22 mouse cellular contexts compared by ENCODE assay signal in the genomic region with DNA sequence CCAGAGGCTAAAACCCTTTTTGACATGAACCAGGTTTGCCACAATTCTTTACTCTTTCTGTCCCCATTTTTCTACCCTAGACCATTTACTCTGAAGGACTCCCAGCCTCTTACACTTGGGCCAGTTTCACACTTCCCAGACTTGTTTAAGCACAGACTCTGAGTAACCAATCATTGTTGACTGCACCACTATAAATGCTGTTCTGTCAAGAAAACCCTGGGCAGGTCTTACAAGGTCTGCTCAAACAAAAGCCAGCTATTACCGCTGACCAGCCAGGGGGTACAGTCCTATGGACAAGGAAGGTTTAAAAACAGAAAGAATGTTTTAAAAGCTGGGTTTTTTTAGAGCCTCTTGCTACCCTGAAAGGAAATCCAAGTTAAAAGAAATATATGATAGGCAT.
DNase-seq lines count a peak whose midpoint lies in the region; ATAC-seq and TF ChIP-seq lines count a peak whose summit lies in the region.
"Had no signal": no experiment of that assay in that cellular context is flagged by ENCODE, and none has a peak within 500 bp of the region (broad histone marks: within the 10 kb centered on the region; RNA-seq: fewer than 3 reads in every experiment).

No protein-coding gene starts in this region.

- no peaks in the 10 kb centered on the region for H3K9me3 ChIP-seq in lung, embryonic 14.5 days (ENCODE audit: low read depth, low read length)
- H3K9me3 ChIP-seq in midbrain, embryonic 13.5 days, result no peaks in the 10 kb centered on the region
- H3K9me3 ChIP-seq: embryonic facial prominence, embryonic 13.5 days; forebrain, embryonic 13.5 days; heart, embryonic 10.5 days; hindbrain, embryonic 10.5 days; intestine, embryonic 15.5 days; megakaryocyte, embryonic 14.5 days; neural tube, embryonic 12.5 days had no signal

- WGBS in lung, embryonic 14.5 days, result 46% methylated on average over 1 of the region's 1 CpGs
- WGBS in midbrain, embryonic 13.5 days, result 44% methylated on average over 1 of the region's 1 CpGs

- no peak for TF ChIP-seq POLR2A in testis, adult 2 months (IDR thresholded peaks at IDR 0.05; ENCODE audit: control insufficient read depth, low read depth, low read length)

- no peak for TF ChIP-seq CTCF in lung, embryonic 14.5 days (IDR thresholded peaks at IDR 0.05; ENCODE audit: low read depth)
- no peak for TF ChIP-seq CTCF in testis, adult 2 months (IDR thresholded peaks at IDR 0.05; ENCODE audit: control insufficient read depth, insufficient read depth, insufficient replicate concordance, low read depth, low read length)

- no peak overlapping the region for H3K9ac ChIP-seq in lung, embryonic 14.5 days
- H3K9ac ChIP-seq in midbrain, embryonic 13.5 days (replicated peaks), result no peak overlapping the region
- H3K9ac ChIP-seq: embryonic facial prominence, embryonic 13.5 days; forebrain, embryonic 13.5 days; intestine, embryonic 15.5 days; neural tube, embryonic 12.5 days had no signal

- no peak overlapping the region for H3K4me2 ChIP-seq in lung, embryonic 14.5 days
- no peak overlapping the region for H3K4me2 ChIP-seq in midbrain, embryonic 13.5 days (replicated peaks)
- H3K4me2 ChIP-seq: embryonic facial prominence, embryonic 13.5 days; forebrain, embryonic 13.5 days; intestine, embryonic 15.5 days; neural tube, embryonic 12.5 days had no signal

- DNase-seq in embryo, embryonic 10.5 days (ENCODE audit: low spot score), result peak; percentile 23
- no peak for DNase-seq in embryo, embryonic 11 days
- DNase-seq in lung, embryonic 14.5 days, result no peak
- DNase-seq in lung, postnatal 25 days (ENCODE audit: low spot score), result no peak
- DNase-seq in testis, postnatal 14 days (ENCODE audit: low spot score), result no peak
- DNase-seq in left cerebral cortex, adult 9 months (ENCODE audit: low spot score in 2 of 2), result no peak
- DNase-seq: adrenal gland, postnatal 14 days; cerebellum, adult 9-10 months; midbrain, embryonic 14.5 days; retina, postnatal 1 day; right cerebral cortex, postnatal 4 days; thymus, postnatal 14 days had no signal

- H3K36me3 ChIP-seq in lung, embryonic 14.5 days (ENCODE audit: insufficient read depth), result no peaks in the 10 kb centered on the region
- H3K36me3 ChIP-seq in testis, adult 2 months (ENCODE audit: control insufficient read depth, insufficient read depth, low read length), result no peaks in the 10 kb centered on the region
- H3K36me3 ChIP-seq in midbrain, embryonic 13.5 days, result no peaks in the 10 kb centered on the region
- H3K36me3 ChIP-seq: embryonic facial prominence, embryonic 13.5 days; heart, embryonic 10.5 days; hindbrain, embryonic 10.5 days; intestine, embryonic 15.5 days; neural tube, embryonic 12.5 days had no signal

- peak overlapping the region; percentile 30; the same call in 1 of the 2 replicates for H3K27ac ChIP-seq in lung, embryonic 14.5 days (ENCODE audit: low read depth)
- peak overlapping the region; percentile 25; the same call in 1 of the 2 replicates for H3K27ac ChIP-seq in testis, adult 2 months (ENCODE audit: control insufficient read depth, insufficient read depth, low read depth, low read length)
- no peak overlapping the region for H3K27ac ChIP-seq in midbrain, embryonic 13.5 days
- H3K27ac ChIP-seq: embryonic facial prominence, embryonic 13.5 days; forebrain, embryonic 13.5 days; intestine, embryonic 15.5 days; neural tube, embryonic 12.5 days had no signal

- no peak overlapping the region for H3K4me3 ChIP-seq in lung, embryonic 14.5 days (ENCODE audit: low read depth, low read length)
- no peak overlapping the region for H3K4me3 ChIP-seq in testis, adult 2 months (ENCODE audit: control insufficient read depth, low read depth, low read length)
- no peak overlapping the region for H3K4me3 ChIP-seq in midbrain, embryonic 13.5 days (replicated peaks)
- H3K4me3 ChIP-seq: embryonic facial prominence, embryonic 13.5 days; forebrain, embryonic 13.5 days; heart, embryonic 10.5 days; hindbrain, embryonic 10.5 days; intestine, embryonic 15.5 days; megakaryocyte, embryonic 14.5 days; neural tube, embryonic 12.5 days had no signal

- no peaks in the 10 kb centered on the region for H3K27me3 ChIP-seq in lung, embryonic 14.5 days (ENCODE audit: insufficient read depth, low read length)
- no peaks in the 10 kb centered on the region for H3K27me3 ChIP-seq in testis, adult 2 months (ENCODE audit: control insufficient read depth, insufficient read depth, low read length)
- H3K27me3 ChIP-seq in midbrain, embryonic 13.5 days, result no peaks in the 10 kb centered on the region
- H3K27me3 ChIP-seq: embryonic facial prominence, embryonic 13.5 days; forebrain, embryonic 13.5 days; intestine, embryonic 15.5 days; megakaryocyte, embryonic 14.5 days; neural tube, embryonic 12.5 days had no signal

- ATAC-seq in lung, embryonic 14.5 days (ENCODE audit: insufficient read depth), result peak; percentile 28; the same call in 1 of the 2 replicates
- no peak for ATAC-seq in midbrain, embryonic 13.5 days
- ATAC-seq: hindbrain, embryonic 16.5 days had no signal

- peaks cover 9% of the 10 kb centered on the region; the same call in 1 of the 2 replicates for H3K4me1 ChIP-seq in lung, embryonic 14.5 days (ENCODE audit: insufficient read depth)
- no peaks in the 10 kb centered on the region for H3K4me1 ChIP-seq in testis, adult 2 months (ENCODE audit: control insufficient read depth, insufficient read depth, low read length)
- no peaks in the 10 kb centered on the region for H3K4me1 ChIP-seq in midbrain, embryonic 13.5 days (replicated peaks)
- H3K4me1 ChIP-seq: forebrain, embryonic 13.5 days; megakaryocyte, embryonic 14.5 days; neural tube, embryonic 12.5 days had no signal
